Mouse (Mus musculus): ENCODE measurements at regions not wholly inside any gene's neighbourhood (a gene's known extent, or its start where the extent isn't known, plus 50 kb on each side); places are given as distances from the start of the nearest gene placed in this dataset.
"Not testable (repeated sequence)": the region's sequence is repeated elsewhere in the genome, so short reads cannot be mapped to it uniquely, and the experiment has no call there.

DNA sequence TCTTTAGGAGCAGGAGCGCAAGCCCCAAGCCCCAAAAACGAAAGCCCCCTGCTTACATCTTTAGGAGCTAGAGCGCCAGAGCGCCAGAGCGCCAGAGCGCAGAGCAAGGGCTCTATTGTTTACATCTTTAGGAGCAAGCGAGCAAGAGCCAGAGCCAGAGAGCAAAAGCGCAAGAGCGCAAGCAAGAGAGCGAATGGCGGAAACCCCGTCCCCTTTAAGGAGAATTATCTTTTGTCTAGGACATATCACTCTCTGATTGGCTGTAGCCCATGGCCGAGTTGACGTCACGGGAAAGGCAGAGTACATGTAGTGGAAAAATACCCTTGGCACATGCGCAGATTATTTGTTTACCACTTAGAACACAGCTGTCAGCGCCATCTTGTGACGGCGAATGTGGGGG, 269.7 kb upstream of the Smim15 start:
- H3K4me1 ChIP-seq; ATAC-seq (ENCODE audit: insufficient number of reproducible peaks, low FRiP score, low TSS enrichment, low read depth): not testable (repeated sequence)
- WGBS, result 94% methylated on average over 19 of the region's 19 CpGs

DNA sequence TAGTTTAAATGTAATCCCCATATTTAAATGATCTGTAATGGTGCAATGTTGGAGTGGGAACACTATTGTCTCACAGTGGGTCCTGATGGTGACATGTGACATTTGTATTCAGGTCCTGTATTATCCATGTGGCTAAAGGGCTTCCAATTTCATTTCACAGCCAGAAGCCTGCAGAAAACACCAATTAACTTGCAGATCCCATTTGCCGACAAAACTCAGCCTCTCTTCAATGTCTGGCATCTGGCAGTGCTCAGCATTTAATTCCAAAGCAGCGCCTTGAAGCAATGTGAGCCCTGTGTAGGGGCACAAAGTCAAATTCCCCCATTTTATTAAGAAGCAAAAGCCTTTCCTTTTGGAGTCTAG, 277.0 kb upstream of the Smim15 start:
- Histone ChIP-seq H3K9me3 (no peaks in the 10 kb centered on the region), H3K4me1 (0 out of 2 replicates have a peak, but pooled peaks cover 10% of the 10 kb centered on the region), H3K27me3 (no peaks in the 10 kb centered on the region), H3K36me3 (no peaks in the 10 kb centered on the region), H3K9ac (no peak overlapping the region), H3K27ac (no peak overlapping the region), H3K4me3 (no peak overlapping the region), H3K4me2 (no peak overlapping the region)
- WGBS, result 17% methylated on average over 2 of the region's 2 CpGs
- no peak for ATAC-seq (ENCODE audit: insufficient number of reproducible peaks, low FRiP score, low TSS enrichment, low read depth)

More for the DNA sequence above, 269.7 kb upstream of the Smim15 start:
- not testable (repeated sequence) for H3K27ac ChIP-seq, H3K27me3 ChIP-seq, H3K4me3 ChIP-seq, H3K36me3 ChIP-seq, H3K9me3 ChIP-seq, H3K4me2 ChIP-seq, H3K9ac ChIP-seq

DNA sequence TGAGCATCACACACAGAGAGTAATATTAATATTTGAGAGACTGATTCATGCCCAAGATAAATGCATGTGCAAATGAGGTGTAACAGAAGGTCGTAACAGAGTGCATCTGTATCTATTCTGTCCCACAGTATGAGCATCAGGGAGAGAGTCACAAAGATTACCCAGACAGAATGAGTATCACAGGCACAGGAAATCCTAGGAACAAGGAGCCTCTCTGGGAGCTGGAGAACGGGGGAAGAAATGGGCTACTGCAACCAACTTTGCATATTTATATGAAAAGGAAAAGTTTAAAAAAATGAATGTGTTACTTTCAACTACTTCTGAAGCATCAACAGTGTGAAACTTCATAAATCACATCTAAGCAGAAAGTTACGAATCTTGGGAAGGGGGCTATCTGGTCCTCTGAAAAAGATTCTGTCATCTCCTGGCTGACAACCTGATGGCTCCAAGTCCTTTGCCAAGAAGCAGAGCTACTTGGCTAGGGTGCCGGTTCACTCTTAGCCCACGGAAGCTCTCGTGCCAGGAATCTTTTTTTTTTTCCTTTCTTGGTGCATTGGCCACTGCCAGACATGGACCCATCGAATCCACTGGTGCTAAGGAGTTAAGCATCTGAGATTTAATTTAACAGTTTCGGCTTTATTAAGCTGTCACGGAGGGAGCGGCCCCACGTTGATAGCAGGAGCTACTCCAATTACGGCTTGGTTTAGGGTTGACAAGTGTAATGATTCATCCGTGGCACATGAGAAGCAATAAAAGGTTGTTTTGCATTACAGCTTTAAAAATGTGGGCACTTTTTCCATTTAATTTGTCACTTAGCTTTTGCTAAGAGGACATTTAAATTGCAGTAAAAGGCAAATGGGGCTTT, 277.6 kb upstream of the Smim15 start:
- Histone ChIP-seq H3K4me3 (no peak overlapping the region), H3K9me3 (no peaks in the 10 kb centered on the region), H3K36me3 (no peaks in the 10 kb centered on the region), H3K4me2 (no peak overlapping the region), H3K27ac (no peak overlapping the region), H3K9ac (no peak overlapping the region), H3K4me1 (0 out of 2 replicates have a peak, but pooled peaks cover 10% of the 10 kb centered on the region), H3K27me3 (no peaks in the 10 kb centered on the region)
- no peak for ATAC-seq (ENCODE audit: insufficient number of reproducible peaks, low FRiP score, low TSS enrichment, low read depth)
- 35% methylated on average over 13 of the region's 13 CpGs for WGBS

DNA sequence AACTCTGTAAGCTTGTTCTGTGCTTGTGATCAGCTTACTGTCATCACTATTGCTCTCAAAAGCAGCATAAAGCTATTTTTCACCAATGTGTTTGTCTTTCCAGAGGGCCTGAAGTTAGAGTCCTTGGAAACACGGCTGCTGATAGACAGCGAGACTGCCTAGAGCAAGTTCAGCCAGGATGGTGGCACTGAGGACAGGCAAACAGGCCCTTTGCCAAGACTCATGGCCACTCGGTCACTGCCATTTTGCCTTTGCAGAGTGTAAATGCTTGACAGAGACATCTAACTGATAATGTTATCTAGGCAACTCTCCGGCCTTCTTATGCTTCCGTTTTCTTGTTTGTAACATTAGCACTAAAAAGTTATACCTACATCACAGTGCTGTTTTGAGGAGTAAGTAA, 280.3 kb upstream of the Smim15 start:
- 92% methylated on average over 5 of the region's 5 CpGs for WGBS
- no peak overlapping the region for H3K9ac ChIP-seq
- ATAC-seq (ENCODE audit: insufficient number of reproducible peaks, low FRiP score, low TSS enrichment, low read depth), result no peak

DNA sequence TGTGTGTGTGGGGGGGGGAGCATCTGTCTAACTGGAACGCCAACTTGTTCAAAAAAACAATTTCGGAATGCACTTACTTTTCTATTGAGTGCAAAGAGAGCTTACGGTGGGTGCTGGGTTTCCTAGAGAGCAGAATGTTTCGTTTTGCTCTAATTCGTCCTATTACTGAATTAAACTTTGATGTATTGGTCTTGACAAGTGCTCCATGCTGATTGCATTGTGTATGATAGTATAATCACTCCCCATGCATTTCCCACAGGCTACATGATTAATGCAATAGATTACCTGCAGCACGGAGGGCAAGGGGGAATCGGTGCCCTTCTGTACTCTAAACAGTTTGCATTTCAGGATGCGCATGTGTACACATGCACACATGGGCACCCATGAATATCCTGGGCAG, 283.7 kb upstream of the Smim15 start:
- H3K4me1 ChIP-seq, result no peaks in the 10 kb centered on the region
- no peak overlapping the region for H3K4me3 ChIP-seq
- WGBS, result 90% methylated on average over 8 of the region's 8 CpGs
- no peak overlapping the region for H3K4me2 ChIP-seq
- no peaks in the 10 kb centered on the region for H3K36me3 ChIP-seq
- no peaks in the 10 kb centered on the region for H3K27me3 ChIP-seq
- no peak overlapping the region for H3K27ac ChIP-seq
- no peaks in the 10 kb centered on the region for H3K9me3 ChIP-seq
- no peak for ATAC-seq (ENCODE audit: insufficient number of reproducible peaks, low FRiP score, low TSS enrichment, low read depth)
- H3K9ac ChIP-seq, result no peak overlapping the region

More for the DNA sequence above, 280.3 kb upstream of the Smim15 start:
- Histone ChIP-seq H3K4me3 (no peak overlapping the region), H3K4me2 (no peak overlapping the region), H3K27ac (no peak overlapping the region), H3K36me3 (no peaks in the 10 kb centered on the region), H3K9me3 (no peaks in the 10 kb centered on the region), H3K27me3 (no peaks in the 10 kb centered on the region), H3K4me1 (0 out of 2 replicates have a peak, but pooled peaks cover 10% of the 10 kb centered on the region)

DNA sequence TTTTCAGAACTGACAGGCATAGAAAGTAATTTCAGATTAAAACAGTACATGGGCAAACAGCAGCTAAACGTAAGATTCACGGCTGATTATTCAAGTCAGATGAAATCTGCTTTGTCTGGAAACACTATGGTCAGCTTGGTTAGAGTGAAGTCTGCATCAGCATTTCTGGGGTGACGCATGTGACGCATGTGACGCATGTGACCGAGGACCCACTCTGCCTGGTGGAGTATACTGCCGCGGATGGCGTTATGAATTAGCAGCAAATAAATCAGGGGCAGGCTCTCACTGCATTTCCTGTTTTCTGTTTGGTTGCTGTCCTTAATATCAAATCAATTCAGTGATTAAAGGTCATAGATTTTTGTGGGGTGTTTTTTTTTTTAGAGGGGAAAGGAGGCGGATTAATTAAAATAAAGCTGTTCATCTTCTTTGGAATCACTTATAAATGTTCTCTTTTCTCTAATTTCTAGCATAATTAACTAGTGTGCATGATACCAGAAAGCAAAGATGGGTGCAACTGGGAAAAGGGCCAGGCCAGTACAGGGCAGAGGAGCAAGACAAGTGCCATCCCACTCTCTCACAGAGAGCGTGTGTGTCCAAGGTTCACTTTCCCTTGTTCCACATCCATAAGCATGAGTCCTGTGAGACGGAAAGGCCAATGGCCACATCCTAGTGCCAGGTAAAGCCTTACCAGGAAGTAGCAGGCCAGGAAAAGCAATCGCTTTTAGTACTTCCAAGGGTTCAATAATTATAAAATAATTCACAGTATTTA, 285.7 kb upstream of the Smim15 start:
- no peak overlapping the region for H3K9ac ChIP-seq
- H3K4me3 ChIP-seq, result no peak overlapping the region
- no peak overlapping the region for H3K4me2 ChIP-seq
- H3K9me3 ChIP-seq, result no peaks in the 10 kb centered on the region
- H3K27ac ChIP-seq, result no peak overlapping the region
- WGBS, result 88% methylated on average over 13 of the region's 13 CpGs
- H3K4me1 ChIP-seq, result no peaks in the 10 kb centered on the region
- H3K27me3 ChIP-seq, result no peaks in the 10 kb centered on the region
- ATAC-seq (ENCODE audit: insufficient number of reproducible peaks, low FRiP score, low TSS enrichment, low read depth), result no peak
- no peaks in the 10 kb centered on the region for H3K36me3 ChIP-seq

DNA sequence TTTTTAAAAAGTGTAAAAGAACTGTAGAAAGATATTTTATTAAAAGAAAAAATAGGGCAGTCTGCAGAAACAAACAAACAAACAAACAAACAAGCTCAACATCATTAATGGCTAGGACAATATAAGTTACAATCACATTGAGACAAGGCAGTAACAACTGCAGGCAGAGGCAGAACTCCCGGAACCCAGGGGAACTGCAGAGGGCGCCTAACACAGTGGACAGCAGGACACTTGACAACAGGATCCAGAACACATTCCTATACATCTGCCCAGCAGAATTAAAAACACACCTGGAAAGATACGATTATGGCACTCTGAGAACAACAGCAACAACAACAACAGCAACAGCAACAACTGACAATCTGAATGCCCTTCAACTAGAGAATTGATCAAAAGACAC, 291.5 kb upstream of the Smim15 start:
- Histone ChIP-seq H3K27me3 (no peaks in the 10 kb centered on the region), H3K4me2 (no peak overlapping the region), H3K4me1 (no peaks in the 10 kb centered on the region), H3K27ac (no peak overlapping the region), H3K4me3 (no peak overlapping the region), H3K9me3 (no peaks in the 10 kb centered on the region), H3K36me3 (no peaks in the 10 kb centered on the region), H3K9ac (no peak overlapping the region)
- 57% methylated on average over 3 of the region's 3 CpGs for WGBS
- no peak for ATAC-seq (ENCODE audit: insufficient number of reproducible peaks, low FRiP score, low TSS enrichment, low read depth)

DNA sequence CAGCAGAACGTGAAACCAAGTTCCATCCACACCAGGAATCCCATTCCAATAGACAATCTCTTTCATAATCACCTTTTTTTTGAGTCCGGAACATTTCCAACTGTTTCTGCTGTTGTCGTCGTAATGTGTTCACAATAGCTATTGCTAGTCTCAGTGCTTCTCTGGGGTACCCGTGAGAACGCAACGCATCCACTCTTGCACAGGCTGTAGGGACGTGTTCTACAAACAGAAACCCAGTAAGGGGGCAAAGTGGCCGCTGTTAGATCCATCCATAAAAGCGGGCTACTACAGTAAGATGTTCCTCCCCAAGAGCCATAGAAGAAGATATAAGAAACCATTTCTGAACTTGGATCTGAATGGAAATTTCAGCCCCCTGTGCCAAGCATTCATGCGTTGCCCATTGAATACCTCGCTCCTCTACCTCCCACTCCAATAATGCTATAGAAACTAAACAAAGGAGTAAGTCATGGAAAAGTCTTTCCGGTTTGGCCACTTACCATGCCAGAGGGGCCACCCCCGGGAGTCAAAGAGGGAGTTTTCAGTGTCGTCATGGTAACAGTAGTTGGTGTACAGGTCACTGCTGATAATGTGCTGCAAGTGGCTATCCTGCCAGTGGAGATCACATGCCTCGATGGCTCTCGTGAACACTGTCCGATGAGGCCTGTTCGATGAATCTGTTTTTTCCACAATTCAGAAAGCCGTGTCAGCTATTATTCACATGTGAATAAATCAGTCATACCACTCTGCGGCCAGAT, 300.6 kb upstream of the Smim15 start:
- H3K4me1 ChIP-seq, result no peaks in the 10 kb centered on the region
- 90% methylated on average over 21 of the region's 21 CpGs for WGBS
- no peak overlapping the region for H3K27ac ChIP-seq
- H3K9ac ChIP-seq, result no peak overlapping the region
- no peak overlapping the region for H3K4me2 ChIP-seq
- no peak overlapping the region for H3K4me3 ChIP-seq
- H3K27me3 ChIP-seq, result no peaks in the 10 kb centered on the region
- no peaks in the 10 kb centered on the region for H3K9me3 ChIP-seq
- H3K36me3 ChIP-seq, result peaks cover 8% of the 10 kb centered on the region
- no peak for ATAC-seq (ENCODE audit: insufficient number of reproducible peaks, low FRiP score, low TSS enrichment, low read depth)

DNA sequence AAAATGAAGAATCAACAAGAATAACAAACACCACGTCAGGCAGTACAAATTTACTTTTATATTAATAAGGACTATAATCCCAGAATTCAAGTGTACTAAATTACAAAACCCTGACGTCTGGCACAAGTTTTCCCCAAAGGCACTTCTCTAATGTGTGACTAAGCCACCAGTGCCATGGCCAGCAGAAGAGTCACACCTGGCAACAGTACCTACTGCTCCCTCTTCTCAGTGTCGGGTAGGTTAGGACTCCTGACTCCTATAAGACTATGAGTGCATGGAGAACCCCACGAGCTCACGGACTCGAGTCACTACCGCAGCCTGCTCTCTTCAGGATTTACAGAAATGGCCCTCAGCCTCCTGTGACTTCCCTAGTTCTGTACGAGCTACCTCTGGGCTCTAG, 307.7 kb upstream of the Smim15 start:
- no peak overlapping the region for H3K4me2 ChIP-seq
- H3K9ac ChIP-seq, result no peak overlapping the region
- no peak overlapping the region for H3K4me3 ChIP-seq
- no peaks in the 10 kb centered on the region for H3K4me1 ChIP-seq
- WGBS, result 75% methylated on average over 8 of the region's 8 CpGs
- no peaks in the 10 kb centered on the region for H3K9me3 ChIP-seq
- no peaks in the 10 kb centered on the region; the same call in 1 of the 2 replicates for H3K36me3 ChIP-seq
- no peaks in the 10 kb centered on the region for H3K27me3 ChIP-seq
- H3K27ac ChIP-seq, result no peak overlapping the region
- no peak for ATAC-seq (ENCODE audit: insufficient number of reproducible peaks, low FRiP score, low TSS enrichment, low read depth)

DNA sequence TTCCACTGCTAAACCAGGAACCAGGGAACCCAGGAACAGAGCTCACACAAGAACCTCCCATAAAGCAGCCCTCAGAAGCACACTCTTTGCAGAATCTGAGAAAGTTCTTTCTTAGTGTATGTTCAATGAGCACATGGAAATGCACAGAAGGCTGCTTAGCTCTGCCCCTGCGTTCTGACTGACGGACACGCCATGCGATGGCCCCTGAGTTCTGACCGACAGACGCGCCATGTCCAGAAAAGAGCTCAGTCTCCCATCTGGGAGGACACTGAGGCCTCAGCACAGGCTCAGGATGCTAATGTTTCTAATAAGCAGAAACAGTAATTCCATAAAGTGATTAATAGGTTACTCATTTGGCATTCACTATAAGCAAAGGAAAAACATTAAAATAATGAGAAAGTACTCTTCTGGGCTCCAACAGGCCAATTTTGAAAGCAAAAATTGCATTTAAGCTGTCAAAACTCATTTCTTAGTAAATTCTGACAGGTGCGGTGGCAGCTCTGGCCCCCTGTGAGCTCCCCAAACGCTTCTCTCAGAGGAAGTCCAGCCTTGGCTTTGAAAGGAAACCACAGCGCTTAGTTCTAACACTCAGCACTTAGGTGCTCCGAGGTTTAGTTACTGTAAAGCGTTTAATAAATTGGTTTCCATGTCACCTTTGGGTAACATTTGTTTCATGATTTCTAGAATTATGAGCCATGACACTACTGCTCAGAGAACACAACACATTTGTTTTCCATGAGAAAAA, 309.9 kb upstream of the Smim15 start:
- Histone ChIP-seq H3K9ac (no peak overlapping the region), H3K27me3 (no peaks in the 10 kb centered on the region), H3K4me3 (no peak overlapping the region), H3K4me2 (no peak overlapping the region), H3K36me3 (peaks cover 4% of the 10 kb centered on the region; the same call in 1 of the 2 replicates), H3K27ac (no peak overlapping the region), H3K4me1 (no peaks in the 10 kb centered on the region), H3K9me3 (no peaks in the 10 kb centered on the region)
- 87% methylated on average over 12 of the region's 12 CpGs for WGBS
- ATAC-seq (ENCODE audit: insufficient number of reproducible peaks, low FRiP score, low TSS enrichment, low read depth), result no peak

DNA sequence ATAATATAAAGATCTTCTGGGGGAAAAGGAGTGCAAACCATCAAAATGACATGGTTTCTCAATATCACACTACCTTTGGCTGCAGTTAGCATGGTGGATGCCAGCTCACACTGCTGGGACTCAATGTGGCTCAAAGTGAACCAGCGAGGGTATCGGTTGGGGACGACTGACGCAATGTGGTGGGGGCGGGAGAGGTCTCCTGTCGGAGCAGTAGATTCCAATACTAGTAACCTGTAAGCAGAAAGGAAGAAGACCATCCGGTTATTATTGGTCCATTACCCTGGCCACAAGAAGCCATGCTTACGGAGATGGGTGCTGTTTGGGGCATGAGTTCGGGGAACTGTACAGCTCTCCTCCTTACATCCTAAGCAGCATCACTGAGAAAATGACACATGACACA, 313.3 kb upstream of the Smim15 start:
- Histone ChIP-seq H3K4me3 (no peak overlapping the region), H3K36me3 (peaks cover 26% of the 10 kb centered on the region), H3K27me3 (no peaks in the 10 kb centered on the region), H3K9me3 (no peaks in the 10 kb centered on the region), H3K9ac (no peak overlapping the region), H3K4me2 (no peak overlapping the region), H3K4me1 (no peaks in the 10 kb centered on the region), H3K27ac (no peak overlapping the region)
- 93% methylated on average over 9 of the region's 9 CpGs for WGBS
- no peak for ATAC-seq (ENCODE audit: insufficient number of reproducible peaks, low FRiP score, low TSS enrichment, low read depth)

Measured in limb, embryonic 15.5 days (tissue).